Mouse (Mus musculus): Measurements from ENCODE around the gene Rab4a. TPM values are rescaled to one million over a fixed set of nuclear protein-coding genes. Genes with fewer than 3 reads are reported as not detected.

The Rab4a gene
- total RNA-seq, 2 experiments from 2014 or later = 61.7 to 68.4 TPM

DNA sequence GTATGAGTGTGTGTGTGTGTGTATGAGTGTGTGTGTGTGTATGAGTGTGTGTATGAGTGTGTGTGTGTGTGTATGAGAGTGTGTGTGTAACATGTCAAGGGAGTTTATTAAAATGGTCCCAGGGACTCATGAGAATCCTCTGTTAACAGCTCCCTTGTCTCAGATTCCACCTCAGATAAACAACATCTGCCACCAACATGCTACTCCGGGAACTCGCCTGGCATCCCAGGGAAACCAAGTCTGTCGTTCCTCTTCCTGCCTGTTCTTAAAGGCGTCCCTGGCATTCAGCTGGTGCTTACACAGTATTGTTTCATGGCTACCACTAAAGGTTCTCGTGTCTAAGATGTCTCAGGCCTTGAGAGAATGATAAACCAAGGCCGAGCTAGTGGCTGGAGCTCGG is 38.6 kb downstream of the Rab4a start:
- intact Hi-C loops (cut with DNase I) = no loop called here
- no peak for DNase-seq

- intact Hi-C loops (cut with DNase I) = loop anchor here (5.0 kb wide), 1 partner anchor 42 kb away; no protein-coding TSS in a partner anchor
- DNase-seq = no peak
Measured at GRCm38 (mm10) chr8:123845114-123845513, 39.3 kb downstream of the Rab4a start.

- intact Hi-C loops (cut with DNase I) = loop anchor here (5.0 kb wide), 1 partner anchor 41 kb away; no protein-coding TSS in a partner anchor
- DNase-seq = no peak
Measured at GRCm38 (mm10) chr8:123845991-123846390, 40.2 kb downstream of the Rab4a start.

- intact Hi-C loops (cut with DNase I) = loop anchor here (5.0 kb wide), 1 partner anchor 41 kb away; no protein-coding TSS in a partner anchor
- no peak for DNase-seq
Measured at GRCm38 (mm10) chr8:123846509-123846908, 40.7 kb downstream of the Rab4a start.

DNA sequence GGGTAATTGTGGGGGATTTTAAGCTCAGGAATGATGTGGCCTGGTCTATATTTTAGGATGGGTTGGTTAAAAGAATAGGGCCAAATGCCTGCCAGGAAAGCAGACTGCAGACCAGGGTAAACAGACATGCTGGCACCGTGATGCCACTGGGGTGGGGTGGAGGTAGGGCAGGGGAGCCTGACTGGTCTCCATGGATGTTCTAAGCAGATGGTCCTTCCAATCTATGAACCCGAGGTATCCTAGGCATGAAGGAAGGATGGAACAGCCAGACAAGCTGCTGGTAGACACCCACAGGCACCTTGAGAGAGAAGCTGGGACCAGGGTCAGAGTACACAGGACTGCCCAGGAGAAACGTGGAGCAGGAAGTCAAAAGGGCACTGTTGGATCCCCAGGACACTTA is 41.8 kb downstream of the Rab4a start:
- intact Hi-C loops (cut with DNase I) = loop anchor here (5.0 kb wide), 1 partner anchor 40 kb away; no protein-coding TSS in a partner anchor
- DNase-seq = no peak

DNA sequence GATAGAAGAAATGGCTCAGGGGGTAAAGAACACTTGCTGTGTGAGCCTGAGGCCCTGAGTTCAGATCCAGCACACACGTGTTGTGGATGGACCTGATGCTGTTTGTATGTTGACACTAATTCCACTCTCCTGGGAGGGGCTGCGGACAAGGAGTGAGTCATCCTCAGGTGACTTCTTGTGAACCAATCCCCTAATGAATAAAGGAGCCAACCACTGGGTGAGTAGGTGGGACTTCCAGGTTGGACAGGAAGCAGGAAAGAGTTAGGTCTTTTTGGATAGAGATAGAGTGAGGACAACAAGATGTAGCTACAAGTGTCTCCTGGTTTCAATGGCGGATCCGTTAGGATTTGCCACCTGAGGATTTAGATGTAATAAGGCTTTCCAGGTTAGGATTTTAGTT is 43.6 kb downstream of the Rab4a start:
- intact Hi-C loops (cut with DNase I) = loop anchor here (5.0 kb wide), 1 partner anchor 38 kb away; no protein-coding TSS in a partner anchor
- DNase-seq = no peak

DNA sequence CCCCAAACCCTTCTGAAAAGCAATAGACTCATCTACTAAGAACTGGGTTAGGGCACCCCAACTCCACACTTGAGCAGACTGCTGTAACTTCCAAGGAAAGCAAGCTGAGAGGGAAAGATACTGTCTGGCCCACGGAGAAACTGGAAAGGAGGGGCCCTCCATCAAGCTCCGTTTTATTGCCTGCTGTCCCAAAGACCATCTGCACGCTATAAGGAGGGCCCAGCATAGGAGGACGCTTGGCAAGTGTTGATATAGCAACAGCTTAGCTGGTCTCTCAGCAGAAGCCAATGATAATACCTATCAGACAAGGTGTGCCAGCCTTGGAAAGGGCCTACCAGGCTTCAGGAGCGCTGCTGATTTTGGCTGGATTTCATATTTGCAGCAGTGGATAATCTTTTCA is 45.8 kb downstream of the Rab4a start:
- DNase-seq = no peak
- intact Hi-C loops (cut with DNase I) = no loop called here

- DNase-seq = no peak
- intact Hi-C loops (cut with DNase I) = no loop called here
Measured at GRCm38 (mm10) chr8:123854252-123854651, 48.5 kb downstream of the Rab4a start.

DNA sequence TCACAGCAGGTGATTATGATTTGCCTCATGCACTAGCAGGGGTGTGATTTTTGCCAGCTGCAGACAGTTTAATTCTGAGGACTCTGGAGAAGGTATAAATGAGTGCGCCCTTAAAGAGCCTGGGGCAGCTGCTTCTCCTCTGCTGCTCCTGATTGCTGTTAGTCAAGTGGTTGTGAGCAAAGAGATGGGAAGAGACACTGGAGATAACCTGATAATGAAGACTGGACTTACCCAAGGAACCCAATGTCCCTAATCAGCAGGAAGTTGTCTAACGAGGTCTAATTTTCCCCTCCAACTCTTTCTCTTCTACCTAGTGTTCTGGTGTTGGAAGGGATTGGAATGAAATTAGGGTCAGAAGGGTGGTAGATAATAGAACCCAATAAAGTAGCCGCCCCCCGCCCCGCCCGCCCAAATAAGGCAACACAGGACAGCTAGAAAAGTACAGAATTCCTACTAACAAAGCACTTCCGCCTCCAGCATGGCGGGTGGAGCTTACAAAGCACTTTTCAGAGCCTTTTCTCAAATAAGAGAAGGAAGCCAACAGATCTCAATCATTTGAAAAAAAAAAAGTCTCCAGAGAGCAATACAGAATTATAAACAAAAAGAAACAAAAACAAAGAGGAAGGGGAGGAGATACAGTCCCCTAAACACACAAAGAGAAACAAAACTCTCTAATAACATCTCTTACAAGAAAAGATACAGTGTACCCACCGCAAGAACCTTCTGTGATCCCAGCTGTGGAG is 49.1 kb downstream of the Rab4a start:
- intact Hi-C loops (cut with DNase I) = no loop called here
- DNase-seq = no peak

DNA sequence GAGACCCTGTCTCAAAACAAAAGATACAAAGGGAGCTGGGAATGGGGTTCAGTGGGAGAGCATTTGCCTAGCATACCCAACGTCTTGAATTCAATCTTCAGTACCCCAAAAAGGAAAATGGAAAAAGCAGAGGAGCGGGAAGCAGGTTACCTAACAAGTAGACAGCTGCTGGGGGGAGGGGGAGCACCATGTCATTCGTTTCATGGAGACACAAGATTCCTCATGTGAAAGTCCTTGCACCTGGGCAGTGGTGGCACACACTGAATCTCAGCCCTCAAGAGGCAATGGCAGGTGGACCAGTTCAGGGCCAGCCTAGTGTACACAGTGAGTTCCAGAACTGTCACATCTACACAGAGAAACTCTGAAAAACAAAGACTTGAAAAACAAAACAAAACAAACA is 51.6 kb downstream of the Rab4a start:
- DNase-seq = no peak
- intact Hi-C loops (cut with DNase I) = no loop called here

- intact Hi-C loops (cut with DNase I) = no loop called here
- peak; percentile 31 for DNase-seq
Measured at GRCm38 (mm10) chr8:123858574-123858940, 52.8 kb downstream of the Rab4a start.

DNA sequence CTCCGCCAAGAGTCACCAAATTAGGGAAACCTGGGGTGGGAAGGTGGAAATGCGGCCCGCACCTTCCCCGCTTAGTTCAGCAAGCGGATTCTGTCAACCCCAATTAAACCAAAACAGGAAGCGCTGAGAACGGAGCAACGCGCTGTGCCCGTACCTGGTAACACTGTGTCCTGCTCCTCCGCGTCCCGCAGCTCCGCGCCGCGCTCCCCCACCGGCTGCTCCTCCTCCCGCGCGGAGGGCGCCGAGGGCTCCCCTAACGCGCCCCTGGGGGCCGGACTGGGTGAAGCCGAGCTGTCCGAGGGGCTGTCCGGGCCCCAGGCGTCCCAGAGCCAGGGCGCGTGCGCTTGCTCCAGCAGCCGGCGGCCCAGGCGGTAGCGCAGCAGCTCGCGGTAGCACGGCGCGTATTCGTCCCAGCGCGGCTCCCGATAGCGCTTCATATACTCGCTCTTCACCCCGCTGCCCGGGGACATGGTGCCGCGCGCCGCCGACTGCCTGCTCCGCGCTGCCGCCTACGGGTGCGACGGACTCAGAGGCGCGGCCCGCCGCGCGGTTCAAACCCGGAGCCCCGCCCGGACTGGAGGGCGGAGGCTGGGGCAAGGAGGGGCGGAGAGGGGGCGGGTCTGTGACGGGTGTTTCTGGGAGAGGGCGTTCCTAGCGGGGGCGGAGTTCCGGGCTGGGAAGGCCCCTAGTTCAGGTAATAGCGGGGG is 53.3 kb downstream of the Rab4a start:
- intact Hi-C loops (cut with DNase I) = no loop called here

DNA sequence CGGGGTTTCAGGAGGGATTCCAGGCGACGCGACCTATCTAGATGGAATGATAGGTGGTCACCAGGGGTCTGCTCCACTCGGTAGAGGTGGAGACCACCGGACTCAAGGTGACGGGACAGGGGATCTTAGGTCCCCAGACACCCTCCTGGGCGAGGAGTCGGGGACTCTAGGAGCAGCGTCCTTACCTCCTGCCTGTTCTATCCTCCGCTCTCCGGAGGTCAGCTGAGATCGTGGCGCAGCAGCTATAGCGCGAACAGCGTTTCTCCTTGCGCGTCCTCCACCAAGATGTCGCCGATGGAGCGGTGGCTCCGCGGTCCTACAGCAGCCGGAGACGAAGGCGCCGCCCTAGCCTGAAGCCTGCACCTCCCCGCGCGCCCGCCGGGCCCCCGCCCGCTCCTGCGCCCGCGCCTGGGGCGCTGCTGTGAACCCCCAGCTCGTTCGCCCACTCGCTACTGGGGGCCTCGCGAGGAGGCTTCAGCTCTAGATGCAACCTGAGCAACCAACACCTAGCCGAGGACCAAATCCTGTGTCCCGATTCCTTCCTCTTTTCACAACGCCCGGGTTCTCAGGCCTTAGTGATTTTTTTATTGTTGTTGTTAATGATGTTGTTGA is 54.0 kb downstream of the Rab4a start, which contains the start of gene Ccsap:
Gene Ccsap (minus strand): TSS at position 562 of the 612 bp plus-strand sequence.
- intact Hi-C loops (cut with DNase I) = no loop called here

More for the DNA sequence above, 53.3 kb downstream of the Rab4a start:
- DNase-seq = peak; percentile 94

DNA sequence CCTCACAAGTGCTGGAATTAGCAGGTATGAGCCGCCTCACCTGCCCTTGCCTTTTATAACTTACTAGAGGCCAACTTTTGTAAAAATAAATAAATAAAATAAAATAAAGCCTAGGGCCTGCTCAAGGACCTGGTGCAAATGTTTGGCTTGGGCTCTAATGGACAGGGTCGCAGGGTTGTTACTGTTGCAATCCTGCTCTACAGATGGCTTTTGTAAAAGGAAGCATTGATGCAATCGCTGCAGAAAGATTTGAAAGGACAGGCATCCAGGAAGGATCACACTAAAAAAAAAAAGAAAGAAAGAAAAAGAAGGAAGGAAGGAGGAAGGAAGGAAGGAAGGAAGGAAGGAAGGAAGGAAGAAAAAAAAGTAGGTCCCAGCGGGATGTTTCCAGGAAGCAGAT is 54.6 kb downstream of the Rab4a start:
- no peak for DNase-seq
- intact Hi-C loops (cut with DNase I) = no loop called here

More for the DNA sequence above, 54.0 kb downstream of the Rab4a start, which contains the start of gene Ccsap:
- DNase-seq = no peak

- DNase-seq = no peak
- intact Hi-C loops (cut with DNase I) = no loop called here
Measured at GRCm38 (mm10) chr8:123865786-123866185, 60.0 kb downstream of the Rab4a start.

DNA sequence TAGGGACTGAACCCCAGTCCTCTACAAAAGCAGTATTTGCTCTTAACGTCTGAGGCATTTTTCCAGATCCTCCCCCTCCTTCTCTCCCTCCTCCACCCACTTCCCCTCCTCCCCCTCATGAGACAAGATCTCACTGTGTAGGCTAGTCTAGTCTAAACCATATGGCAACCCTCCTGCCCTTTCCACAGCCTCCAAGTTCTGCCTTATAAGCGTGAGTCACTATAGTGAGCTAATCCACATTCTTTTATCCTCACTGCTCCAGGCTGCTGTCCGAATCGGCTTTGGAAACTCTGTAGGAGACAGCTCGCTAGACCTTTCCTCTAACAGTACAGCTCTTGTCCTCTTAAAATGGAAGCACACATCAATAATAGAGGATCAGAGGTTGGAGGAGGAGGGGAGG is 61.2 kb downstream of the Rab4a start:
- DNase-seq = no peak

DNA sequence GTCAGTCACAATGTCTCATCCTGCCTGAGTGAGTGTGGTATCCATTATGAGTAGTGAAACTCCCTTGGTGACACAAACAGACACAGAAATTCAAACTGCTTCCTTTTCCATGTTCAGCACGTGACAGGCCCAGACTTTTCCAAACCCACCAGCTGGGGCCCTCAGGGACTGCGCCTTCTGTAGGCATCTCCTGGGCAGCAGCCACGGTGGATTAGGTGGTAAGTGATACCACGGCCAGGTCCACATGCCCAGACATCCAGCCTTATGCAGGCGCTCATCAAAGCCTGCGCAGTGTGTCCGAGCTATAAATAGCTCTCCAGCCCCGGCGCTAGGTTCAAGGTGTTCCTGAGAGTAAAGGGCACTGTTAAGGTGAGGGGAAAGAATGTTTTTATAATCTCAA is 66.3 kb downstream of the Rab4a start:
- no peak for DNase-seq
- intact Hi-C loops (cut with DNase I) = no loop called here

More for the DNA sequence above, 61.2 kb downstream of the Rab4a start:
- intact Hi-C loops (cut with DNase I) = no loop called here

GRCm38 (mm10) chr8:123873364-123873763 is 67.6 kb downstream of the Rab4a start:
- no peak for DNase-seq
- intact Hi-C loops (cut with DNase I) = no loop called here

DNA sequence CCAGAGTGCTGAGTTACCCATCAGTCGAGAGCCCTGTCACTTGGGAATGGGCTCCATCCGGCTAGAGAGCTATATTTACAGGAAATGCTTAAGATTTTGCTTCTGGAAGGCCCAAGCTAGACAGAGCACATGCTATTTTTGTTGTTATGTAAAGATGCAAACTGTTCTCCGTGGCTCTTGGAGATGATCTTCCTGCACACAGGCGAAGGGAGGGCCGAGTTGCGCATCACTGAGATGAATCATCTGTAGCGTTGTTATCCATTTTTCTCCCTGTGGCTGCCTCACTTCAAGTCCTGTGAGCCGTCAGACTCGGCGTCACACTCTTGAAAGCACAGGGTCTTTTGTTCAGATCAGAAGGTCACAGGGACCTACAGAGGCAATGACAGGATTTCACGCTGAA is 68.5 kb downstream of the Rab4a start:
- DNase-seq = no peak

GRCm38 (mm10) chr8:123877865-123878264 is 72.1 kb downstream of the Rab4a start:
- intact Hi-C loops (cut with DNase I) = no loop called here
- DNase-seq = no peak

More for the DNA sequence above, 68.5 kb downstream of the Rab4a start:
- intact Hi-C loops (cut with DNase I) = no loop called here

DNA sequence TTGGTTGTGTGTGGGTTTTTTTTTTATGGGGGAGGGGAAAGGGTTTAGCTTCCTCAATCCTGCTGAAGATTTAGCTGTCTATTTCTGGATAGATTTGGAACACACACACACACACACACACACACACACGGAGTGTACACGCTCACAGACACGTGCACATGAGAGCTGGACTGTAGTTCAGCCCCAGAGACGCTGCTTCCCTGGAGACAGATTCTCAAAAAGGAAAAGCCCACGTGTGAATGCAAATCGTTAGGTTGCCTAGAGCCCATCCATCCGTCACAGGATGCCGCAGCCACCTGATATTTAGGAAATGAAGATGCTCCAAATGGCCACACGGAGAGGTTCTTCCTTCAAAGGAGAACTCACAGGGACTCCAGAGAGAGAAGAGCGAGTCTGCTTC is 74.5 kb downstream of the Rab4a start:
- intact Hi-C loops (cut with DNase I) = no loop called here
- DNase-seq = no peak
